Mouse (Mus musculus) ES-Bruce4 (cell line): ENCODE measurements around the gene Ccm2. TPM values are rescaled to one million over a fixed set of nuclear protein-coding genes. Genes with fewer than 3 reads are reported as not detected.

Experiments
- H3K27ac ChIP-seq: 2 replicates; pipeline ENCODE4 v1.5.1; 2012; ENCODE audit warnings: low read length, inconsistent platforms; ENCODE audit not compliant: insufficient read depth
- H3K27me3 ChIP-seq: 2 replicates; pipeline ENCODE4 v1.6.1; 2012; ENCODE audit warnings: mild to moderate bottlenecking, low read length, inconsistent platforms; ENCODE audit not compliant: control insufficient read depth, poor library complexity, insufficient read depth, severe bottlenecking
- H3K36me3 ChIP-seq: 2 replicates; pipeline ENCODE4 v1.6.1; 2012; ENCODE audit warnings: inconsistent platforms, mild to moderate bottlenecking, low read length, moderate library complexity; ENCODE audit not compliant: control insufficient read depth, poor library complexity, insufficient read depth, severe bottlenecking
- H3K4me1 ChIP-seq: one replicate; pipeline ENCODE4 v1.8.1; 2011; ENCODE audit warnings: low read length; ENCODE audit not compliant: control insufficient read depth, insufficient read depth
- H3K4me3 ChIP-seq: 2 replicates; pipeline ENCODE4 v1.5.1; 2011; ENCODE audit warnings: low read depth, mild to moderate bottlenecking, low read length
- H3K9ac ChIP-seq: 2 replicates; pipeline ENCODE4 v1.6.1; 2012; ENCODE audit warnings: low read depth, mild to moderate bottlenecking, inconsistent platforms; ENCODE audit not compliant: poor library complexity, severe bottlenecking
- H3K9me3 ChIP-seq: replicated peaks from 2 replicates; pipeline ENCODE4 v1.6.1; 2012; ENCODE audit warnings: mild to moderate bottlenecking, low read length, inconsistent platforms; ENCODE audit not compliant: control insufficient read depth, poor library complexity, insufficient read depth, severe bottlenecking
- CTCF ChIP-seq: IDR thresholded peaks from one replicate; pipeline ENCODE4 v1.8.1; 2011; ENCODE audit warnings: low read depth, low read length
- EP300 ChIP-seq: IDR thresholded peaks from 2 replicates; pipeline ENCODE4 v1.6.1; 2011; ENCODE audit warnings: low read depth, low read length; ENCODE audit not compliant: insufficient read depth
- POLR2A ChIP-seq: IDR thresholded peaks from one replicate; pipeline ENCODE4 v1.8.1; 2011; ENCODE audit warnings: low read length; ENCODE audit not compliant: insufficient read depth
- polyA plus RNA-seq: library from polyadenylated mRNA; stranded (reverse); fragments of >200 nt; gene quantifications from 2 replicates; pipeline ENCODE4 v1.2.4, GENCODE M21; 2011; ENCODE audit warnings: low read depth; ENCODE audit not compliant: missing spikeins, insufficient read depth, insufficient read length

The Ccm2 gene
- polyA plus RNA-seq, 1 experiment: 36.5 TPM

DNA sequence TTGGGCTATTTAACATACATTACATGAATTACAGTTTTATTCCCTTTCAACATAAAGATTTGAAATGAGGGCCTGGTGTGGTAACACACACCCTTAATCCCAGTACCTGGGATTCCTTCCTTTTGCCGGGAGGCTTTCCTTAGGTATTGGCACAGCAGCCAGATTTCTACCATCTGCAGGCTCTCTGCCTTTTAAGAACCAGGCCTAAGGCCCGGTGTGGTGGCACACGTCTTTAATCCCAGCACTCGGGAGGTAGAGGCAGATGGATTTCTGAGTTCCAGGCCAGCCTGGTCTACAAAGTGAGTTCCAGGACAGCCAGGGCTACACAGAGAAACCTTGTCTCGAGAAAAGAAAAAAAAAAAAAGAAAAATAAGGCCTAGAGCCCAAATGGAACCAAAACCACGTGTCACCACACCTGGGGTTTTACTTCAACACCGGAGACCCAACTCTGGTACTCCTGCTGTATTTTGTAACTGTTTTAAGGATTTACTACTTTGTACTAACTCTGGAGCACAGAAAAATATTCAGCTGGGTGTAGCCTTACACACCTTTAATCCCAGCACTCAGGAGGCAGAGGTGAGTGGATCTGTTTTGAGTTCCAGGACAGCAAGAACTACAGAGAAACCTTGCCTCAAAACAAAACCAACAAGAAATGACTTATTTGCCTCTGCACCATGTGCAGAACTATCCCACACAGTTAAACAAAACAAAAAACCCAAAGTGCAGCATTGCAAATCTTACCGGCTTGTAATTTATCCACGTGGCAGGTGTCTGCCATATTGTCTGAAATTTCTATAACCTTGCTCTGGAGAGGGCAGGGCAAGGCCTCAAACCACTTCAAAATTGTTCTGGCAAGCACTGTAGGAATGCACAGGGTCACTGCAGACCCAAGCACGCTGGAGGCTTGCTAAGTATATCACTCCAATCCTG lies 19.2 kb upstream of the Ccm2 start:
- TF ChIP-seq CTCF: no peak
- no peak for TF ChIP-seq POLR2A
- TF ChIP-seq EP300: no peak
- Histone ChIP-seq H3K27ac (peak overlapping the region; percentile 96), H3K27me3 (no peaks in the 10 kb centered on the region), H3K36me3 (peaks cover 39% of the 10 kb centered on the region), H3K9ac (peak overlapping the region; percentile 90), H3K4me1 (peaks cover 2% of the 10 kb centered on the region), H3K4me3 (peak overlapping the region; percentile 83), H3K9me3 (peaks cover 2% of the 10 kb centered on the region; the same call in 1 of the 2 replicates)

GRCm38 (mm10) chr11:6528186-6529006 lies 18.3 kb upstream of the Ccm2 start:
- Histone ChIP-seq H3K36me3 (peaks cover 39% of the 10 kb centered on the region), H3K27me3 (no peaks in the 10 kb centered on the region), H3K4me3 (peak overlapping the region; percentile 83), H3K9me3 (peaks cover 2% of the 10 kb centered on the region; the same call in 1 of the 2 replicates), H3K9ac (peak overlapping the region; percentile 90), H3K27ac (peak overlapping the region; percentile 96), H3K4me1 (peaks cover 2% of the 10 kb centered on the region)
- no peak; the same call in 1 of the 2 replicates for TF ChIP-seq EP300
- peak; percentile 93 for TF ChIP-seq POLR2A
- peak; percentile 46 for TF ChIP-seq CTCF

DNA sequence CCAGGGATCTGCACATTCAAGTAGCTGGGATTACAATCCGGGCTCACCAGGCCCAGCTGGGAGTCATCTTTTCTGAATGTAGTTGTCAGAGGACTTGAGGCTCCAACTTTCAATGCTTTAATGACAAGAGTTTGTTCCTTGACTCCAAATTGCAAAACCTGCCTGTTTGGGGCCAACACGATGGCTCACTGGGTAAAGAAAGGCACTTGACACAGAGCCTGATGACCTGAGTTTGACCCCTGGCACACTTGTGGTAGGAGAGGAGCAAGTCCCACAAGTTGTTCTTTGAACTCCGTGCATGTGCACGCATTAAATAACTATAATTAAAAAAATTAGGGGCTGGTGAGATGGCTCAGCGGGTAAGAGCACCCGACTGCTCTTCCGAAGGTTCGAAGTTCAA lies 16.7 kb upstream of the Ccm2 start:
- Histone ChIP-seq H3K36me3 (peaks cover 29% of the 10 kb centered on the region), H3K9ac (no peak overlapping the region), H3K9me3 (peaks cover 2% of the 10 kb centered on the region; the same call in 1 of the 2 replicates), H3K4me3 (no peak overlapping the region), H3K27me3 (no peaks in the 10 kb centered on the region), H3K27ac (no peak overlapping the region), H3K4me1 (peaks cover 2% of the 10 kb centered on the region)
- TF ChIP-seq CTCF (no peak), EP300 (no peak), POLR2A (no peak)

GRCm38 (mm10) chr11:6530746-6531145 lies 15.9 kb upstream of the Ccm2 start:
- peaks cover 1% of the 10 kb centered on the region for H3K4me1 ChIP-seq
- H3K27me3 ChIP-seq: no peaks in the 10 kb centered on the region
- H3K9me3 ChIP-seq: peaks cover 3% of the 10 kb centered on the region; the same call in 1 of the 2 replicates
- no peak overlapping the region for H3K4me3 ChIP-seq
- H3K27ac ChIP-seq: no peak overlapping the region
- H3K9ac ChIP-seq: no peak overlapping the region
- peaks cover 21% of the 10 kb centered on the region for H3K36me3 ChIP-seq
- no peak for TF ChIP-seq EP300
- TF ChIP-seq POLR2A: no peak
- TF ChIP-seq CTCF: no peak

DNA sequence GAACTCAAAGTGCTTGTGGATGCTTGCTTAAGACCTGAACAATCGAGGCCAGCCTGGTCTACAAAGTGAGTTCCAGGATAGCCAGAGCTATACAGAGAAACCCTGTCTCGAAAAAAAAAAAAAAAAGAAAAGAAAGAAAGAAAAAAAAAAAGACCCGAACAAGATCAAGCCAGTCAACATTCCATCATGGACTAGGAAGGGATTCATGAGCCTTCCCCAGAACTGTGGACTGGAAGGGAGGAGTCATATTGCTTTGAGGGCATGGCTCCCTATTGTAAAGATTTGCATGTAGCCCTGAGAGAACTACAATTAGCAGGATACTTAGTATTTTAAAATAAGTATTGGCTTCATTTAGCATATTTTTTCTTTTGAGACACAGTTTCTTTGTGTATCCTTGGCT lies 2.0 kb upstream of the Ccm2 start:
- Histone ChIP-seq H3K36me3 (no peaks in the 10 kb centered on the region; the same call in 1 of the 2 replicates), H3K4me3 (no peak overlapping the region), H3K4me1 (peaks cover 2% of the 10 kb centered on the region), H3K9ac (no peak overlapping the region), H3K27ac (no peak overlapping the region), H3K27me3 (no peaks in the 10 kb centered on the region), H3K9me3 (no peaks in the 10 kb centered on the region)
- no peak for TF ChIP-seq CTCF
- TF ChIP-seq EP300: no peak
- TF ChIP-seq POLR2A: no peak
